Mouse (Mus musculus) lung, embryonic 16.5 days (tissue): ENCODE data around the gene Atf6. TPM values are rescaled to one million over a fixed set of nuclear protein-coding genes. Genes with fewer than 3 reads are reported as not detected.

ENCODE experiments used
- ATAC-seq: fragments of 200-750 bp; cut with Nextera tagmentation; 2 replicates; pipeline ENCODE4 v1.8.0; 2017; ENCODE audit warnings: low read depth, mild to moderate bottlenecking, moderate library complexity
- H3K27ac ChIP-seq: fragments of 300-500 bp; sonication (generic); 2 replicates; pipeline ENCODE4 v1.5.1; 2014; ENCODE audit warnings: mild to moderate bottlenecking, control low read depth, low read length
- H3K27me3 ChIP-seq: fragments of 300-500 bp; sonication (generic); 2 replicates; pipeline ENCODE4 v1.6.1; 2014; ENCODE audit warnings: low read depth, low read length, mixed read lengths; ENCODE audit not compliant: control insufficient read depth, insufficient read depth
- H3K36me3 ChIP-seq: fragments of 300-500 bp; sonication (generic); 2 replicates; pipeline ENCODE4 v1.6.1; 2014; ENCODE audit warnings: low read length; ENCODE audit not compliant: control insufficient read depth, insufficient read depth
- H3K4me1 ChIP-seq: fragments of 300-500 bp; sonication (generic); replicated peaks from 2 replicates; pipeline ENCODE4 v1.6.1; 2014; ENCODE audit warnings: low read length, mixed read lengths; ENCODE audit not compliant: control insufficient read depth, insufficient read depth
- H3K4me2 ChIP-seq: fragments of 300-500 bp; sonication (generic); 2 replicates; pipeline ENCODE4 v1.6.1; 2014; ENCODE audit warnings: low read depth, low read length, control low read depth
- H3K4me3 ChIP-seq: fragments of 300-500 bp; sonication (generic); 2 replicates; pipeline ENCODE4 v1.5.1; 2014; ENCODE audit warnings: mild to moderate bottlenecking, low read length, control low read depth
- H3K9ac ChIP-seq: fragments of 300-500 bp; sonication (generic); 2 replicates; pipeline ENCODE4 v1.6.1; 2014; ENCODE audit warnings: low read length, control low read depth
- H3K9me3 ChIP-seq: fragments of 300-500 bp; sonication (generic); 2 replicates; pipeline ENCODE4 v1.6.1; 2016; ENCODE audit warnings: low read length; ENCODE audit not compliant: control insufficient read depth
- WGBS: fragments of 180-500 bp; shearing (Covaris S2); extraction: QIAGEN DNeasy Blood & Tissue Kit; methylation state at CpG from one replicate; pipeline ENCODE4 v1.1.7; 2014; 5-methylcytosine and 5-hydroxymethylcytosine counted together
- polyA plus RNA-seq: library from polyadenylated mRNA; unstranded; fragments of >200 nt; fragmentation: Nextera tagmentation; extraction: Ambion mirVana; gene quantifications from 2 replicates; pipeline ENCODE4 v1.2.1, GENCODE M21; 2015

Atf6 gene
- polyA plus RNA-seq = 10.5 and 11.1 TPM in 2 replicates

GRCm38 (mm10) chr1:170867691-170868105, at the start of gene Atf6:
Atf6 (minus strand) TSS chr1:170867771.
- H3K4me3 ChIP-seq = peak within 1 kb of the TSS; percentile 92
- H3K27me3 ChIP-seq = no peaks in the 10 kb centered on the region
- H3K9ac ChIP-seq = peak within 1 kb of the TSS; percentile 90
- 0 out of 2 replicates have a peak, but pooled peaks cover 2% of the 10 kb centered on the region for H3K36me3 ChIP-seq
- peak within 1 kb of the TSS; percentile 80 for H3K4me2 ChIP-seq
- H3K27ac ChIP-seq = peak within 1 kb of the TSS; percentile 74
- peaks cover 7% of the 10 kb centered on the region; the same call in 1 of the 2 replicates for H3K4me1 ChIP-seq
- H3K9me3 ChIP-seq = no peaks in the 10 kb centered on the region
- peak; percentile 86 for ATAC-seq
- WGBS = 0% methylated on average over 25 of the region's 25 CpGs

GRCm38 (mm10) chr1:170915657-170916056, 48.1 kb upstream of the Atf6 start:
- Histone ChIP-seq H3K4me1 (no peaks in the 10 kb centered on the region), H3K4me2 (no peak overlapping the region), H3K9me3 (no peaks in the 10 kb centered on the region), H3K27ac (no peak overlapping the region), H3K27me3 (peaks cover 1% of the 10 kb centered on the region; the same call in 1 of the 2 replicates), H3K36me3 (no peaks in the 10 kb centered on the region), H3K9ac (no peak overlapping the region), H3K4me3 (no peak overlapping the region)
- whole genome bisulfite sequencing = 45% methylated on average over 5 of the region's 5 CpGs
- no peak for ATAC-seq

DNA sequence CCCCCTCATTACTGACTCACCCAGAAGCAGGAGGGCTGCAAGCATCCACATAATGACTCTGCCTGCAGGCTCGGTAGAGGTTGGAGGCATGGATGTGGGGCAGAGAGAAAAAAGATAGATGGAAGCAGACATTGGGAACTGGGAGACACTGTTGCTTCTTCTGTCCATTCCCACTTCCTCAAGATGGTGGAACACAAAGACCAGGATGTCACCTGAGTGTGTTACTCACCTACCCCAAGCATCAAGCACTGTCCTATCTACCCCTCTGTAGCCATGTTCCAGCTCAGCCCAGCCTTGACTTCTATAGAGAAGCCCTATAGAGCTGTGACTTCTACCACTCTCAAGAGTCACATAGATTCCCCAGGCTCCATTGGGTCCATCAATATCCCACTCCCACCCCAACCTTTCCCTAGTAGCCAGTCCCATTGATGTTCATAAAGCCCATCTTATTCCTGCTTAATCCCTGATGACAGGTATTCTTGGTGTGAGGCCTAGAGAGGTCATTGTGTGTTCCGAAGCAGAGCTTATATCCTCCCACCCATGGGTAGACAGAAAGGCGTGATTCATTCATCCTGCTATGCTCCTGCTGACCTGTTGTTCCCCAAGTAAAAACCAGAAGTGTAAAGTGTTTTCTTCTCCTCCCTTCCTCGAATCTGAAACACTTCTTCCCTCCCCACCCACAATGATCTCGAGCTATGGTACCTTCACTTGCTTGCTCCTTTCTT, 45.5 kb upstream of the Atf6 start, which contains the start of gene Fcrlb:
Gene Fcrlb (minus strand): TSS at position 51 of the 725 bp plus-strand sequence.
- ATAC-seq = no peak
- WGBS = 61% methylated on average over 5 of the region's 5 CpGs
- Histone ChIP-seq H3K27ac (no peak within 1 kb of the TSS), H3K4me3 (no peak within 1 kb of the TSS), H3K9ac (no peak within 1 kb of the TSS), H3K27me3 (peaks cover 17% of the 10 kb centered on the region), H3K4me1 (peaks cover 4% of the 10 kb centered on the region; the same call in 1 of the 2 replicates), H3K36me3 (no peaks in the 10 kb centered on the region), H3K4me2 (no peak within 1 kb of the TSS), H3K9me3 (no peaks in the 10 kb centered on the region)

DNA sequence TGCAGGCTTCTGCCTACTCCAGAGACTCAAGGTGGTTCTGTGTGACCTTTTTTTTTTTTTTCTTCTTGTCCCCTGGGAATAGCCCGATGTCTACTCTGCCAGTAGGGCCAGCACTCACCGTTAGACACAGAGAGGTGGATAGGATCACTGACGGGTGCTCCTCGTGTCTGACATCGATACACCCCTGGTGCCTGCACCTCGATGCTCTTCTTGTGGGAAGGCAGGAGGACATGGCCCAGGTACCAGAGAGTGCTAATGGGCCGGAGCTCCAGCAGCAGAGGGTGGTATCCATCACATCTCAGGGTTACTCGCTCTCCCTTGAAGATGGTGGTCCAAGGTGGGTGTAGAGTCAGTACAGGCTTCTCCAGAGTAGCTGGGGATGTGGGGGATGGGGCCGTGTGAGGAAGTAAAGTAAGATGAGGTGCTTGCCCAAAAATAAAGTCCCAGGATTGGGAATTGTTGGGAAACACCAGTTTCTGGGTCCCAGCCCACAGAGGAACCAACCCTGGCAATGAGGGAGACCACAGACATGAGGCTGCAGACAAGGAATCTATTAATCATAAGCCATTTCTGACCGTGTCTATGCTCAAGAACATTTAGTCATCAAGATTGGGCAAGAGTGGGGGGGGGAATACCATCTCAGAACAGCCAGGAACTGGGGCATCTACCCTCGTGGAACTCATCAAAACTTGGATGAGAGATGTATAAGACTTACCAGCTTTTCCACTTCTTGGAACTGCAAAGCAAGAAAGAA, 44.5 kb upstream of the Atf6 start:
- H3K9me3 ChIP-seq = no peaks in the 10 kb centered on the region
- no peak for ATAC-seq
- H3K27me3 ChIP-seq = peaks cover 26% of the 10 kb centered on the region
- WGBS = 74% methylated on average over 11 of the region's 11 CpGs
- H3K36me3 ChIP-seq = no peaks in the 10 kb centered on the region
- H3K4me2 ChIP-seq = no peak overlapping the region
- H3K4me3 ChIP-seq = no peak overlapping the region
- H3K4me1 ChIP-seq = peaks cover 13% of the 10 kb centered on the region
- no peak overlapping the region for H3K27ac ChIP-seq
- H3K9ac ChIP-seq = no peak overlapping the region

DNA sequence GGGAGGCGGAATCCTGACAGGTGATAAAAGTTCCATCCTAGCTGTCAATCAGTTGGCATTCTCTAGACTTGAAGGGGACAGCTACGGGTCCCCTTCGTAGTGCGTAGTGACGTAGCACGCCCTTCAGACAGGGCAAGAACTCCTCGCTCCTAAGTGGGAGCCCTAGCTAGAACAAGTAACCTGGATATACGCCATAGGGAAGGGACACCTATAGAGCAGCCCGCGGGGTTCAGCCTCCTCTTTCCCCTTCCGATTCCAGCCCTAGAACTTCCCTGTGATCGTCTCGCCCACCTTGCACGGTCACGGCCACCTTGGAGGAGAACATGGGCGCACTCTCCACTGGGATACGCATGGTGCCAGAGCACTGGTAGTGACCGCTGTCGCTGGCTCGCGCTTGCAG, 40.8 kb upstream of the Atf6 start:
- Histone ChIP-seq H3K36me3 (no peaks in the 10 kb centered on the region), H3K9ac (no peak overlapping the region), H3K4me1 (peaks cover 13% of the 10 kb centered on the region), H3K27me3 (peaks cover 36% of the 10 kb centered on the region), H3K4me2 (peak overlapping the region; percentile 61), H3K4me3 (peak overlapping the region; percentile 54), H3K9me3 (no peaks in the 10 kb centered on the region), H3K27ac (no peak overlapping the region)
- ATAC-seq = no peak; the same call in 1 of the 2 replicates
- 11% methylated on average over 21 of the region's 21 CpGs for WGBS

- ATAC-seq = peak; percentile 72
- peaks cover 13% of the 10 kb centered on the region for H3K4me1 ChIP-seq
- no peaks in the 10 kb centered on the region for H3K36me3 ChIP-seq
- H3K4me2 ChIP-seq = peak overlapping the region; percentile 61
- H3K9me3 ChIP-seq = no peaks in the 10 kb centered on the region
- under 1% methylated on average over 71 of the region's 71 CpGs for WGBS
- H3K27me3 ChIP-seq = peaks cover 36% of the 10 kb centered on the region
- peak overlapping the region; percentile 54 for H3K4me3 ChIP-seq
- H3K27ac ChIP-seq = no peak overlapping the region
- peak overlapping the region; percentile 44; the same call in 1 of the 2 replicates for H3K9ac ChIP-seq
Measured at GRCm38 (mm10) chr1:170907456-170908191, 40.1 kb upstream of the Atf6 start.

DNA sequence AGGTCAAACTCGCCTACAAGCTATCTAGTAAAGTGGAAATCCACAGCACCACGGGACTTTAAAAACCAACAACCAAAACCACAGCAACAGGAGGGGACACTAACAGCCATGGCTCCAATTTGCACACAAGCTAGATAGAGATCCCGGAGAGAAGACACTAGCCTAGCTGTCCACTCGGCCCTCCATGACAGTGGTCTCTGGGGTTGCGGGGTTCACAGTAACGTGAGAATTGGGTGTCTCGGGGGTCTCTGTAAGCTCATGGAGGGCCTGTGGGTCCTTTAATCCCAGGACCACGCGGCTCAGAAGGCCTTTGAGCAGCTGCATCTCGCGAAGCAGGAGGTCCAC, 39.5 kb upstream of the Atf6 start:
- H3K4me2 ChIP-seq = peak overlapping the region; percentile 61
- H3K36me3 ChIP-seq = no peaks in the 10 kb centered on the region
- peak overlapping the region; percentile 54 for H3K4me3 ChIP-seq
- no peaks in the 10 kb centered on the region for H3K9me3 ChIP-seq
- 0 out of 2 replicates have a peak overlapping the region, but pooled peaks have one; percentile 11 for H3K9ac ChIP-seq
- ATAC-seq = no peak
- 23% methylated on average over 11 of the region's 11 CpGs for WGBS
- H3K27me3 ChIP-seq = peaks cover 36% of the 10 kb centered on the region
- H3K4me1 ChIP-seq = peaks cover 13% of the 10 kb centered on the region
- no peak overlapping the region for H3K27ac ChIP-seq

DNA sequence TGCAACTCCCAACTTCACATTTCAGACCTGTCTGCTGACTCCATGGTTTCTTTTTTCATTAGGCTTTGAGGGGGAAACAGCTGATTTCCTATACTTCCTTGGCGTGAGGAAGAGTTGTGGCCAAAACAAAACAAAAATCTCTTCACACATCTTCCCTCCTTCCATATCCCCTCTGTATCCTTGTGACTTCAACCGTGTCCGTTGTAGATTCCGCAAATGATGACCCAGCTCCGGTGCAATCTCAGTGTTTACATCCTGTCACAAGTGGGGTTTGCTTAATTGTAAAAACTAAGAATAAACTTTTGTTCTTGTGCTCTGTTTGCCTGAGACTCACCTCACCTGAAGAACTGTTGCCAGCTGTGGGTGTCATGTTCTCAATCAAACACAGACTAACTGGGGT, 35.9 kb upstream of the Atf6 start:
- Histone ChIP-seq H3K36me3 (no peaks in the 10 kb centered on the region), H3K27me3 (peaks cover 28% of the 10 kb centered on the region), H3K4me3 (no peak overlapping the region), H3K4me1 (peaks cover 12% of the 10 kb centered on the region), H3K9ac (no peak overlapping the region), H3K4me2 (no peak overlapping the region), H3K9me3 (no peaks in the 10 kb centered on the region), H3K27ac (no peak overlapping the region)
- no peak for ATAC-seq
- 29% methylated on average over 5 of the region's 5 CpGs for WGBS
